Mouse (Mus musculus) embryo, embryonic 11 days (tissue): ENCODE results near the gene Mrgbp.

Experiments
- DNase-seq: peaks from one replicate; pipeline ENCODE4 v3.0.0-alpha.2; 2015

Mrgbp gene

DNA sequence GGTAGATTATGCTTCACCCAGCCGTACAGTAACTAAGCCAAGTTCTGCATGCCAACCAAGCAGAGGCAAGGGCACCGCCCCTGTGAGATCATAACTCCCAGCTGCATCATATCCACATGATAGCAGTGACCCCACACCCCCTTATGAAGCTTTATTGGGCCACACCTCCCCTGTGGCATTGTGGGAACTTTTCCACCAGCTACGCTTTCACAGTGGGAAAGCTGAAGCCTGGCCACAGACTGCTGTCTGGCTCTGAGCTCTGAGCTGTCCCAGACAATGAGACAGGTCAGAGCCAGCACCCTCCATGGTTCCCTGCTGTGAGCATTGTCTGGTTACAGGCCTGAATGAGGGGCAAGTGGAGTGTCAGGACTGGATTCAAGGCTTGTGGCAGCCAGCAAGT, at the start of gene Mrgbp:
Gene Mrgbp (plus strand): TSS at position 303 of the 400 bp plus-strand sequence.
- DNase-seq, result no peak

DNA sequence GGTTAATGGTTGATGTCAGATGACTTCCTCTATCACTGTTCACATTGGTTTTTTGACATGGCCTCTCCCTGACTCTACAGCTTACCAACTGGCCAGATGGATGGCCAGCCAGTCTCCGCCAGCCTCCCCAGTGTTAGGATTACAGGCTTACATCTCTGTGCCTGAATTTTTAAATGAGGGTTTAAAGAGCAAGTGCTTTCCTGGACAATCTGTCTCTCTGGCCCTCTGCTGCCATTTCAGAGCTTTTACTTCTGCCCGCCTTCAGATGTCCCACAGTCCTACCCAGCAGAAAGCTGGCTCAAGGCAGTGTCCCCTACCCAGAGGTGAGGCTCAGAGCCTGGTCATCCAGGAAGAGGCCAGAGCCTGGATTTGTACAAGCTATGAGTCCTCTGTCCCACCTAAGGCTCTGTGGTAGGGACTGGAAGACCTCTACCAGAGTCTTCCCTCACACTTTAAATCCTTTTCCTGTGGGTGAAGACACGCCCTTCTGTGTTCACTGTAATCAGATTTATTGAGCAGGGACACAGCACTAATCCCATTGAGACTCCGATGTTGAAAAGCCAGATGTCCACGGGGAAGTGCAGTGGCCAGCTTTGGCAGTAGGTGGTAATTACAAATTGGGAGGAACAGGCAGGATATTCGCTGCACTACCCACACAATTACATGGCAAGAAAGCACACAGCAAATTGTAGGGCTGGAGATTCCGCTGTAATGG, 49.3 kb upstream of the Mrgbp start:
- DNase-seq, result no peak

DNA sequence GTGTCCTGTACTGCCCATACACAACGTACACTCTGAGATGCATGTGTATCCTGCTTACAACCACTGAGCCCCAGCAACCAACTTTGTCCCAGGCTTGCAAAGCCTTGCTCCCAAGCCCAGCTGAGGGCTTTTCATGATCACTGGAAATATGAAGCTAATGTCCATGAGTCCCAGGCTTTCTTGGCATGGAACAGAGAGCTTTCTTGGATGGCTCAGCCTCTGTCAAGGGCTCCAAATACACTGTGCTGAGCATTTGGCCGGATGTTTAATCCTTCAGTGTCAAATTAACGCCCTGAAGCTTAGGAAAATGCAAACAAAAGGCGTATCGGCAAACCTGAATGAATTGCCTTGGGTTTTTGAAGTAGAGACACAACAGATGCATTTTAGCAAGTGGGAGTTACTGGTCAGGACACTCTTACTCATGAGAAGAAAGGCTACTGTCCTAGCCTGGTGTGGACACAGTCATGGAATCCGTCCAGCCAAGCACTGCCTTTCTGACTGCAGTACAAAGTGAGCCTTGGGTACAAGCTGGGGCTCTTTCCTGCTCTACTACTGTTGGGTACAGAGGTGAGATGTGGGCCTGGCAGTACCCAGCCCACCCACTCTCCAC, 48.6 kb upstream of the Mrgbp start:
- DNase-seq, result no peak

DNA sequence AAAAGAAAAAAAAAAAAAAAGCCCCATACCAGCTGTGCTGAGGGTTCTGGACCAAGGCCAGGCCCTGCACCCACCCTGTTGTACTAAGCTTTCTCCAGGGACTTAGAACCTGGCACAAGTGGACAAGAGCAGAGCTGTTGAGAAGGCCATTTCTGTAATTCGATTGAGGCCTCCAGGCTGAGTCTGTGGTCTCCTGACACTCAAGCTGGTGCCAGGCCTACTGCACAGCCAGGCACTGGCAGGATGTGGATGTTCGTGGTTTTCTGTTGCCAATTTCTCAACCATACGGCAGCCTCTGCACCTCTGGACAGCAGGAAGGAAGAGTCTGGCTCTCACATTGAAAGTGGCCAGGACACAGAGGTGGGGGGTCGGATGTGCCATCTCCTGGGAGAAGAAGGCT, 47.9 kb upstream of the Mrgbp start:
- DNase-seq, result no peak

DNA sequence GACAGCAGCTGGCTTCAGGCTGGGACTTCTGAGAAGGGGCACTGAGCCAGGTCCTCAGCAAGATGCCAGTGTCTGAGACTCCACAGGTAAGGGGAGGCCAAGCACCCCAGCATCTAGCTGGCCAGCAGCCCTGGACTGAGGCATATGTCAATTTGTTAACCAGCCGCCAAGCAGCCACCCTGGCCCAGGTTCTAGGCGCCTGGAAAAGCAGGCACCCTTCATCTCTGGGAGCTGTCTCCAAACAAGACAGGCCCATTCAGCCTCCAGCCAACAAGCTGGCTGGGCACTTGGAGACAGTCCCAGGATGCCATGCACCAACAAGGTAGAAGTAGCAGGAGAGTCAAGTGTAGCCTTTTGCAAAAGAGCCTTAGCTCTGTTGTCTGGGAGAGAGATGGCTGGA, 37.4 kb upstream of the Mrgbp start:
- no peak for DNase-seq

DNA sequence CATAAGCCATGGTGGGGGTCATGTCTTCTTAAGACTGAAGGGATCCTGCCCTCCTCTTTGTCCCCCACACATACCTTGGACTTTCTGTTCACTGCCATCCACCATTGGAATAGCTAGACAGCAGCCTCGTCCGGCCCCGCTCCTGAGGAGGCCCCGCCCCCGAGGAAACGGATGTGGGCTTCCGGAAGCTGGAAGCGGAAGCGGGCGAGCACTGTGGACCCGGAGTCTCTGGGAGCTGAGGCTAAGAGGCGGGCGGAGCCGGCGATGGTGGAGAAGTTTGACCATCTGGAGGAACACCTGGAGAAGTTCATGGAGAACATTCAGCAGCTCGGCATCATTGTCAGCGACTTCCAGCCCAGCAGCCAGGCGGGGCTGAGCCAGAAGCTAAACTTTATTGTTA, 36.1 kb upstream of the Mrgbp start:
- DNase-seq, result no peak

DNA sequence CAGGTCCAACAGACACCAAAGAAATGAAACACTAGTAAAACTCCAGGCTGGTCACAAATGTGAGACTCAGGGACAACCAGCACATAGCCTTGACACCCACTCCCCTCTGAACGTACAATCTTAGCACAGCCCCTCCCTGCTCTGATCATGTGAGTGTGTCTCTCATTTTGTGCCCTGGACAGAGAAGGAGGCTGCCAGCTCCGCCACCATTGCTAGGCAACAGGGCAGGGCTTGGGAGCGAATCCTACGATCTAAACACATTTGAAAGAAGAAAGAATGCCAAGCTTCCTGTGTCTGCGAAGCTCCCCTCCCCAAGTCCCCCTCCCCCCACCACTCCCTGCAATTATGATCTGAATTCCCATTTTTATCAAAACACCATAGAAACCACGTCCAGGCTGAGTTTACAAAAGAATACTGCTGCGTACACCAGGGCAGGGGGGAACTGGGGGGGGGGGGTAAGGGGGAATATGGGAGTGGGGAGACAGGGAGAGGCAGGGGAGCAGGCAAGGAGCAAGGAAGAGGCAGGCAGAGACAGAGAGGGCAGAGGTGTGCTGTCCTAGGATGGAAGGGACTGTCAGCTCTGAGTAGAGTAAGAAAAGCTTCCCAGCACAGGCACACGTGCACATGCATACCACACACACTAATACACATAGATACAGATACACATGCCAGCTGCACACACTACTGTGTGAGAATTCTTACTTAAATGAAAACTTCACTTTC, 33.6 kb upstream of the Mrgbp start:
- peak; percentile 55 for DNase-seq

DNA sequence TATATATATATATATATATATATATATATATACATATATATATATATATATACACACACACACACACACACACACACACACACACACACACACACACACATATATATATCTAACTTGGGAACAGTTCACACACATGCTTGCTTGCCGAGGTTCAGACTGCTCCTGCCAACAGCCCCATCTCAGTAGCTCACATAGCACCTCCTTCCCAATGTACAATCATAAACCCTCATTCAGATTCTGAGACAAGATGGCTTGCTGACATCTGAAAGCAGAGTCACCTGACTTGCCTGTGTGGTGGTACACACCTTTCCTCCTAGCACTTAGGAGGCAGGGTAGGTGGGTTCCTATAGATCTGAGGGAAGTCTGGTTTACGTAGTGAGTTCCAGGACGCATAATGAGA, 28.8 kb upstream of the Mrgbp start:
- no peak for DNase-seq

DNA sequence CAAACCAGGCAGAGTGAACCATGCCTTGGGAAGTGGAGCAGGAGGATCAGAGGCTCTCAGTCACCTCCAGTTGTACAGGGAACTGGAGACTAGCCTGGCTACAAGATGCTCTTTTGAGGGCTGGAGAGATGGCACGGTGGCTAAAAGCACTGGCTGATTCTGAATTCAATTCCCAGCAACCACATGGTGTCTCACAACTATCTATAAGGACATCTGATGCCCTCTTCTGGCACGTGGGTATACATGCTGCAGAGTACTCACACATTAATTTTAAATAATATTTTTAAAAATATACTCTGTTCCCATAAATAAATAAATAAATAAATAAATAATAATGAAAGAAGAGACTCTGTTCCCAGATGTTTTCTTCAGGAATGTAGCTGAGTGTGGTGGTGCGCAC, 25.9 kb upstream of the Mrgbp start:
- peak; percentile 31 for DNase-seq

DNA sequence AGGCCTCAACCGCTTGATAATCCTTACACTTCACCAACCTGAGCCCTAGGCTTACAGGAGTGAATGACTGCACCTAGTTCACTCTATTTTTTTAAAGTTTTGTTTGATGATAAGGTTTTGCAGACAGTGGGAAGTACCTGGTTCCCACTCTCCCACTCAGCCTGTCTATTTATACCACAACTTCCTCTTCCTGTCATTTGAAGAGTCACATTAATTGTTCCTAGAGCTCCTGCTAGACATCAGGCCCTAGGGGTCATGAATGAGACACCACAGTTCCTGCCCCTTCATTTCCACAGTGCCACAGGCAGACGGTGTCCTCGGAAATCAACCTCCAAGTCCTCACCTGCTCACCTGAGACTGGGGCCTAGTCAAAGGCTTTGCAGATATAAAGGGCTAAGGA, 24.6 kb upstream of the Mrgbp start:
- no peak for DNase-seq

DNA sequence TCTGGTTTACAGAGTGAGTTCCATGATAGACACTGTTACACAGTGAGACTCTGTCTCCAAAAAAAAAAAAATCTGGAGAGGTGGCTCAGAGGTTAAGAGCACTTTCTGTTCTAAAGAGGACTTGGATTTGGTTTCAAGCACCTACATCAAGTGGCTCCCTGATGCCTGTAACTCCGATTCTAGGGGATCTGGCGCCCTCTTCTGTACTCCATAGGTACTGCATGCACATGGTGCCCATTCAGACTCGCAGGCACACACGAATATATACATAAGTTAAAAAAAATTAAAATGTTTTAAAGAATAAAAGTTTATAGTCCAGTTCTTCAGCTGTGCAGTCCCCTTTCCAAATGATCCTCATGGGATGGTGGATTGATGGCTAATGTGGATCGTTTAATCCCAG, 20.9 kb upstream of the Mrgbp start:
- DNase-seq, result no peak

DNA sequence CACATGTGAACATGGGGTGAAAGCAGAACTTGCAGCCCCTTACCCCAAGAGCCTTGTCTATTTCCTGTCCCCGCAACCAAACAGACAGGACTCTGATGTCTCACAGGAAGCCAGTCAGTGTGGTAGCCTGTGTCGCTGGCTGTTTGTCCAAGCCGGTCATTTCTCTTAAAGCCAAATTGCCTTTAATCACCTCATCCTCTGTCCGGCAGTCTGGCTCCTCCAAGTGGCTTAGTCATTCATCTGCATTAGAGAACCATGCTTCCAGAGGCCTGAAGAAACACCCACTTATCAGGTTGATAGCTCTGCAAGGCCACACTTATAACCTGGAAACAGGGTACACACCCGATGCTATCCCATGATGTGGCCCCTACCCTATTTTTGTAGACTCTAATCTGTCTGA, 19.0 kb upstream of the Mrgbp start:
- no peak for DNase-seq

DNA sequence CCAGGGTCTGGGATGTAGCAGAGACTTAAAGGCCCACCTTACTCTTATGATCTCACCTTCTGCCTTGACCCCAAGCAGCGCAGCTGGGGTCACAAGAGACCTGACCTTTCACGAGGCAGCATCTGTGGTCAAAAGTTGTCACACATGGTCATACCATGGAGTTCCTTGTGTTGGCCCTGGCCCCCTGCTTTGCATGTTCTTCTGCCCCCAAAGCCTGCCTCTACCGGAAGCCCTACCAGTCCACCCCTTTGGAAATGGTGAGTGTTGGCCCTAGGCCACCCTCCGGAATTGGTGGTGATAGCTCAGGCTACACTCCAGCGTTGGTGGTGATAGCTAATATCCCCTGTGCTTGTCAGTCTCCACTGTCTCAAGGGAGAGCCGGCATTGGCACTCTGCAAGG, 17.8 kb upstream of the Mrgbp start:
- no peak for DNase-seq

DNA sequence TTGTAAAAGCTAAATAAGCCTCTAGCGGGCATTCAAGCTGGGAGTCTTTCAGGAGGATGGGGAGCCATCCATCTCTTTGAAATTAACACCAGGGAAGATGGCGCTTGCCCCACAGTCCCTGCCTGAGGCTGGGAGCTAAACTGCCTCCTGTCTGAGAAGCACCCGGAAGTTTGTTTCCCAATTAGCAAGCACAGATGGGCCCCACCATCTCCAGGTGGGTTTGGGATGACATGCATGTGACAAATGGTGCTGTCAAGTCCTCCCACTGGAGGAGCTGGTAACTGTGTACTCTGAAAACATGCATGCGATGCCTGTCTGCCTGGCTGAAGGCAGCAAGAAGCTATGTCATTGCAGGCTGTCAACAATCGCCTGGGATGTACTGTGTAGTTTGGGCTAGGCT, 17.3 kb upstream of the Mrgbp start:
- DNase-seq, result no peak

DNA sequence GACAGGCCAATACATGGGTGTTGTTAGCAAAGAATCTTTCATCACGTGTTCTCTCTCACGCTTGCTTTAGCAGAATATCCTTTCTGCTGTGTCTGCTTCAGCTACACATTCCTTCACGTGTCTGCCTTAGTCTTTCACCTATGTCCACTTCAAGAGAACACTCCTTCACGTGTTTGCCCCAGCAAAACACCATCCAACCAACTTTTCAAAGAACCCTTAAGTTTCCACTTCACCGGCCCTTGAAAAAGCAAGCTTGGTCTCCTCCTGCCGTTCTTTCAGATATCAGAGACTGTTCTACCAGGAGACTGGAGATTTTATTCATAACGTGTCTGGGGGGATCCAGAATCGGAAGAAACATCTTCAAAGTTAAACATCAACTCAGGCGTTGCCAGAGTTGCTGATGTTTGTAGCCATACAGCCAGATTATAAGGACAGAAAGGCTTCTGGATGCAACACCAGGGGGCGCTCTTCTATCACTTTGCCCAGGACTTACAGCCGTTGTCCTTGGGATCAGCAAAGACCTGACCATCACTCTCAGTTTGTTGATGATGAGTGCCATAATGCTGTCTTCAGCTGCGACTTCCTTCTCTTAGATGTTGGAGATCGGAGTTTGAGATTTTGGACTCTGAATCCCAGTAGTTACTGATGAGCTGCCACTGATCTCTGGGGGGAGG, 14.7 kb upstream of the Mrgbp start:
- peak; percentile 80 for DNase-seq

DNA sequence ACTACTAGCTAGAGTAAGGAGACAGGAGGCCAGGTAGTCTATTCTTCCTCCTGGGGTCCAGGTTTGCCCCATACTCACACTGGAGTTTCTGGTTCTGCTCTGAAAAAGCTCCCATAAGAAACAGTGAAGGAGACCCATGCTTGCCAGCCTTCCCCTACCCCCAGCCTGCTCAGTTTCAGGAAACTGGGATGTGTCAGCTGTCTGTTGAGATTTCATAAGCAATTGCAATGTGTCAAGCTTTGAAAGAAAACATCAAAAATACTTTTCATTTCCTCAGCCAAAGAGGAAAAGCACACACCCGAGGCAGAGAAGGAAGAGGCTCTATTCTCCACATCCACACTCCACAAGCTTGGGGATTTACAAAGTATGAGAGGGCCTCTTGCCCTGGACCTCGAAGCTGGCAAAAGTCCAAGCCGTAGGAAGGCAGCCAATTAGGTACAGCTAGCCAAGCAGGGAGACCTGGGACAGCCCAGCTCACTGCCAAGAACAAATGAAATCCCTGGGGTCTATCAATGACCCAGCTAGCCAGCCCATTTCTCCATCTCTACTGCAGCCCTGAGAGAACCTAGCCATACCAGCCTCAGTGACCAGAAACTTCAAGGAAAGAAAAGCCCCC, 12.0 kb upstream of the Mrgbp start:
- no peak for DNase-seq

DNA sequence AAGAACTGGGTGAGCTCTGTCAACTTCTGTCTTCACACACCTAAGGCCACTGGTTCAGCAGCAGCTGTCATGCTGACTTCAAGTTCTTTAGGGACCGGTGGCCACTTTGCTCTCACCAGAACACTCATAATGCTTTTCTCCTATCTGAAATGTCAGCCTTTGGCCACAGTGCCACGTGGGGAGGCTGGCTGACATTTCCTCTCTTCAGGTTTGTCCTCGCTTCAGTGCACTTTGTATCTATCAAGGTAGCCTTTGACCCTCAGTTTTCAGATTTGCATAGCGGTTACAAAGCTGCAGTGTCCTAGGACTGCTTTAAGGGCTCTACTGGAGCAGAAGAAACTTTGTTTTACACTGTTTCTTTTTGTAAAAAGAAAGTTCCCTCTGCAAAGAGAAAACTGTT, 4.6 kb upstream of the Mrgbp start:
- DNase-seq, result peak; percentile 12

DNA sequence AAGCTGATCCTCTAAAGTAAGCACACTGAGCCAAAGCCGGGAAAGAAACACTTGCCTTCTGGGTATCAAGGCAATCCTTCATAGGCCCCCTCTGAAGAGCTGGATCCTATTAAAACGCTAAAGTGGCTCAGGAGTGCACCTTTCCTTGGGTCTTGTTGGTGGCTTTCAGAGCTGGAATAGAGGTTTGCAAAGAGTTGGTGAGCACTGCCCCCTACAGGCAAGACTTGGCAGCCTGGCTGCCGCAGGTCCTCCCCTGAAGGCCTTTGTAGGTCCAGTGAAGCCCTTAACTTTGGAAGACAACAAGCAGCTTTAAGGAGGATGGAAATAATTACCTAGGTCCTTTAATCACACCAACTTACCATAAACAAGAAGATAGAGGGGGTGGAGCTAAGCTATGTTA, 2.4 kb upstream of the Mrgbp start:
- DNase-seq, result peak; percentile 79

DNA sequence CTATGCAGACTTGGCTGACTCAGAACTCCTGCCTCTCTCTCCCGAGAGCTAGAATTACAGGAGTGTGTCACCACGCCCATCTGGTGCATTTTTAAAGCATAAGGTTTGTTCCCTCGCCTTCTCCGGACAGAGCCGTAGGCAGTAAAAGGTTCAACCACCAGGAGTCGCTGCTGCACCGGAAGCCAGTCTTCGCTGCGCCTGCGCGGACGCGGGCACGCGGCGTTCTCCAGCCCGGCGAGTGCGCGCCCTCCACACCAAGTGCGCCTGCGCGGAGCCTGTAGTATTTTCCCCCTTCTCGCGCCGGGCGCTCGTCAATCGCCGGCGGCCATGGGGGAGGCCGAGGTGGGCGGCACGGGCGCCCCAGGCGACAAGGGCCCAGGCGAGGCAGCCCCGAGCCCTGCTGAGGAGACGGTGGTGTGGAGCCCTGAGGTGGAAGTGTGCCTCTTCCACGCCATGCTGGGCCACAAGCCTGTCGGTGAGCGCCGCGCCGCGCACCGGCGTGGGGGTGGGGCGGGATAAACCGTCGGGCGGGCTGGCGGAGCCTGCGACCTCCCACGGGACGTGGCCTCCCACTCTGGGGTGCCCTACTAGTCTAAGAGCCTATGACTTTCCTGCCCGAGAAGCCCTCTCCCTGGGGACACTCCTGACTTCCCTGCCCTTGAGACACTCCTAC, 1.5 kb downstream of the Mrgbp start:
- DNase-seq, result peak; percentile 97

DNA sequence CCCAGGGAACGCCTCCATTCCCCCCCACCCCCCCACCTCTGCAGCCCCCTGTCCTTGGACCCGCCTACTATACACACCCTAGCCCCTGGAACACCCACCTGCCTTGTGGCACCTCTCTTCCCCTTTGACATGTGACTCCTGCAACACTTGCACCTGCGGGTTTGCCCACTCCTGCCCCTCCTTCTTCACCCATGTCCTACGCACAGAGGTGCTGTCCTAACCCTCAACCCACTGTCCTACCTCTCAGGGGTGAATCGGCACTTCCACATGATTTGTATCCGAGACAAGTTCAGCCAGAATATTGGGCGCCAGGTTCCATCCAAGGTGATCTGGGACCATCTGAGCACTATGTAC, 2.0 kb downstream of the Mrgbp start:
- DNase-seq, result no peak

DNA sequence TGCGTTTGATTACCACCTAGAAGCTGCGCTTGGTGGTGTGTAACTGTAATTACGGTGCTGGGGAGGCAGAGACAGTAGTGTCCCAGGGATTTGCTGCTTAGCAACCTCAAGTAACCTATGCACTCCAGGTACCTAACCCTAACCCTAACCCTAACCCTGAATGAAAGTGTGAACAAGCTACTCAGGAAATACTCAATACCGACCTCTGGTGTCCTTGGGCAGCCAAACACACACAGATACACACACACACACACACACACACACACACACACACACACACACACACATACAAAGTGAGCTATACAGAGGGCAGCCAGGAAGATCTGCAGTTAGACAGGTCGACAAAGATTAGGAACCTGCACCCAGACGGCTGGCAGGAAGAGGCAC, 7.6 kb downstream of the Mrgbp start:
- no peak for DNase-seq

DNA sequence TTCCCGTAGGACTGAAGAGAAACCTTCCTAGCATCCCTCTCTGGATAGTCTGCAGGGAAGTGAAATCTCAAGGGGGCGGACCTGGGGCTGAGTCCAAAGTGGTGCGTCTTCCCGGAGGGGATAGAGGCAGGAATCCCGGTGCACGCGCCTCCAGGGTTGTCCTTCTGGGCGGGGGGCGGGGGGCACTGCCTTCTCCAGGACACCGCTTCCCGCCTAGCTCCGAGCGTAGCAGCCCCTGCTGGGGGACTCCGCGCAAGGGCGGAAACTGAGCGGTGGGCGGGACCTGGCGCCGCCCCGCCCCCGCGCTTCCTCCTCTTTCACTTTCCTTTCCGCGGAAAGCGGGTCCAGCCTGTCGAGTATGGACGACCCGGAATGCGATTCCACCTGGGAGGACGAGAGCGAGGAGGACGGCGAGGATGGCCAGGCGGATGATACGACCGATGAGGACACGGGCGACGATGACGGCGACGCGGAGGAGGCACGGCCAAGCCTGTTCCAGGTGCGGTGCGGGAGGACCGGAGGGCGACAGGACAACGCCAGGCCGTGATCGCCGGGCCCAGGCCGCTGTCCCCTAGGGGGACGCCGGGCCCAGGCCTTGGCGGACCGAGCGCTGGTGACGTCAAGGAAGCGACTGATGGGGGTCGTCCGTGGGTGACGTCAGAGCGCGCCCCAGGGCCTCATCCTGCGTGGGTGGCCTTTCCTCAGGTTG, 8.2 kb downstream of the Mrgbp start, which contains the start of gene Ogfr:
Gene Ogfr (plus strand): TSS at position 123 of the 709 bp plus-strand sequence.
- DNase-seq, result peak; percentile 93
